Mouse (Mus musculus): ENCODE measurements at regions not wholly inside any gene's neighbourhood (a gene's known extent, or its start where the extent isn't known, plus 50 kb on each side); places are given as distances from the start of the nearest gene placed in this dataset.

- DNase-seq (ENCODE audit: low read depth, low spot score) = no peak
Observed at GRCm38 (mm10) chr3:37781086-37781485, 56.8 kb upstream of the Gm5148 start.

- no peak for DNase-seq (ENCODE audit: low read depth, low spot score)
Observed at GRCm38 (mm10) chr3:37779867-37780475, 55.7 kb upstream of the Gm5148 start.

GRCm38 (mm10) chr3:37778386-37778785, 54.1 kb upstream of the Gm5148 start:
- no peak for DNase-seq (ENCODE audit: low read depth, low spot score)

GRCm38 (mm10) chr3:37776224-37776623, 51.9 kb upstream of the Gm5148 start:
- no peak for DNase-seq (ENCODE audit: low read depth, low spot score)

All from CD4-positive, CD25-positive, alpha-beta regulatory T cell, adult 2 months (primary cell).